Mouse (Mus musculus): ENCODE data around the gene Snf8.

- TF ChIP-seq TAL1 (IDR thresholded peaks at IDR 0.05; ENCODE audit: low read length): no peak
- TF ChIP-seq GATA1 (IDR thresholded peaks at IDR 0.05; ENCODE audit: low read length): no peak
These were observed 23.6 kb downstream of the Snf8 start for GRCm38 (mm10) chr11:96058309-96058708.

Data from erythroblast, embryonic 14.5 days (primary cell).